Mouse (Mus musculus) heart, adult 2 months (tissue): Measurements from ENCODE around the gene Gm14412.
"Not testable (repeated sequence)": the region's sequence is repeated elsewhere in the genome, so short reads cannot be mapped to it uniquely, and the experiment has no call there.

Experiments
- CTCF ChIP-seq: fragments of 200-600 bp; IDR thresholded peaks from 2 replicates; pipeline ENCODE4 v1.8.1; 2022; ENCODE audit warnings: antibody characterized with exemption, mild to moderate bottlenecking, moderate library complexity
- EP300 ChIP-seq: fragments of 200-500 bp; IDR thresholded peaks from 2 replicates; pipeline ENCODE4 v1.6.1; 2011; ENCODE audit warnings: low read depth, low read length, control low read depth; ENCODE audit not compliant: insufficient read depth

DNA sequence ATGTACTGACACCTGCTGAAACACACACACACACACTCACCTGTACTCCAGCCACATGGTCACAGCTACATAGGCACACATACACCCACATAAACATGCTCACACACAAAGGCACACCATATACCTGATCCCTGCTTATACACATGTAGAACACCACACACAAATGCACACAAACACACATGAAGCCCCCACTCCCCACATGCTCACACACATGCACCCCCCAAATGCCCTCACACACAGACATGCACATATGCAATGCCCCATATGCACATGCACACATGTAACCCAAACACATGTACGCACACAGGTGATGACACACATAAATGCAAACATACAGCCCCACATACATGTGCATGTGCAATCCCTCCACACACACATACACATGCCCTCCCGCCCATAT, 19.1 kb downstream of the Gm14412 start:
- not testable (repeated sequence) for TF ChIP-seq CTCF, EP300
